Mouse (Mus musculus): Measurements from ENCODE around the gene Wls.

The Wls gene

GRCm38 (mm10) chr3:159839481-159839880 is at the start of gene Wls:
Wls (plus strand) TSS chr3:159839672.
- in situ Hi-C loops (cut with MseI, MboI): no loop called here

GRCm38 (mm10) chr3:159789781-159790180 is 49.7 kb upstream of the Wls start:
- in situ Hi-C loops (cut with MseI, MboI): loop anchor here in 1 of 2 experiments (10.0 kb wide), 1 partner anchor 55 kb away; no protein-coding TSS in a partner anchor

GRCm38 (mm10) chr3:159831535-159831934 is 7.9 kb upstream of the Wls start:
- in situ Hi-C loops (cut with MseI, MboI): no loop called here

- in situ Hi-C loops (cut with MseI, MboI): no loop called here
These were observed 737 bp downstream of the Wls start for GRCm38 (mm10) chr3:159840002-159840816.

GRCm38 (mm10) chr3:159840817-159841390 is 1.4 kb downstream of the Wls start:
- in situ Hi-C loops (cut with MseI, MboI): no loop called here

- in situ Hi-C loops (cut with MseI, MboI): no loop called here
These were observed 2.0 kb downstream of the Wls start for GRCm38 (mm10) chr3:159841458-159841857.

GRCm38 (mm10) chr3:159843135-159843534 is 3.7 kb downstream of the Wls start:
- in situ Hi-C loops (cut with MseI, MboI): no loop called here

- in situ Hi-C loops (cut with MseI, MboI): no loop called here
These were observed 8.0 kb downstream of the Wls start for GRCm38 (mm10) chr3:159847410-159848016.

- in situ Hi-C loops (cut with MseI, MboI): no loop called here
These were observed 8.7 kb downstream of the Wls start for GRCm38 (mm10) chr3:159848156-159848555.

- in situ Hi-C loops (cut with MseI, MboI): no loop called here
These were observed 12.0 kb downstream of the Wls start for GRCm38 (mm10) chr3:159851476-159851875.

GRCm38 (mm10) chr3:159851980-159852379 is 12.5 kb downstream of the Wls start:
- in situ Hi-C loops (cut with MseI, MboI): no loop called here

GRCm38 (mm10) chr3:159857112-159857511 is 17.6 kb downstream of the Wls start:
- in situ Hi-C loops (cut with MseI, MboI): no loop called here

GRCm38 (mm10) chr3:159865691-159866090 is 26.2 kb downstream of the Wls start:
- in situ Hi-C loops (cut with MseI, MboI): no loop called here

GRCm38 (mm10) chr3:159878983-159879382 is 39.5 kb downstream of the Wls start:
- in situ Hi-C loops (cut with MseI, MboI): no loop called here

- in situ Hi-C loops (cut with MseI, MboI): no loop called here
These were observed 43.9 kb downstream of the Wls start for GRCm38 (mm10) chr3:159883325-159883724.

- in situ Hi-C loops (cut with MseI, MboI): no loop called here
These were observed 45.3 kb downstream of the Wls start for GRCm38 (mm10) chr3:159884802-159885201.

GRCm38 (mm10) chr3:159885271-159885670 is 45.8 kb downstream of the Wls start:
- in situ Hi-C loops (cut with MseI, MboI): no loop called here

- in situ Hi-C loops (cut with MseI, MboI): no loop called here
These were observed 46.4 kb downstream of the Wls start for GRCm38 (mm10) chr3:159885781-159886400.

- in situ Hi-C loops (cut with MseI, MboI): no loop called here
These were observed 50.9 kb downstream of the Wls start for GRCm38 (mm10) chr3:159890176-159891056.

- in situ Hi-C loops (cut with MseI, MboI): no loop called here
These were observed 51.7 kb downstream of the Wls start for GRCm38 (mm10) chr3:159891057-159891752.

- in situ Hi-C loops (cut with MseI, MboI): no loop called here
These were observed 67.9 kb downstream of the Wls start for GRCm38 (mm10) chr3:159907329-159907728.

Measured in mouse trophoblast stem cell (cell line).